Mouse (Mus musculus): ENCODE data around the gene D630045J12Rik. TPM values are rescaled to one million over a fixed set of nuclear protein-coding genes. Genes with fewer than 3 reads are reported as not detected.

The D630045J12Rik gene
- polyA plus RNA-seq, 1 experiment from 2014 or later = 0.13 TPM

DNA sequence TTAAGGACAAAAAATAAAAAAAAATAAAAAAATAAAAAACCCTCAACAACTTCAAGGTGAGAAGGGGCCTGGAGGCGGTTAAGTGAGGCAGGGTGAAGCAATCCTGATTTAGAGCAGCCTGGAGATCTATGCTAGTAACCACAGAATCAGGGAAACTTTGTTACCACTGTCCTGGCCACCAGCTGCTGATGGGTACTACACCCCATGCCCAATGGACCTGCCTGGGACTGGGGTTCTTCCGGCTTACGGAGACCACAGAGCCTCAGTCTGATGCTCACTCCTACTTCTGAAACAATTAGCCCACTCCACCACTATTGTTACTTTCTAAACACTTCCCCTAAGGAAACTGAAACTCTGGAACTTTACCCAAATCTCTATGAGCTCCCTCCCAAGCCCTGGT, 9.0 kb downstream of the D630045J12Rik start:
- ATAC-seq = no peak
- 70% methylated on average over 3 of the region's 3 CpGs for WGBS (ENCODE audit: insufficient replicate concordance)

DNA sequence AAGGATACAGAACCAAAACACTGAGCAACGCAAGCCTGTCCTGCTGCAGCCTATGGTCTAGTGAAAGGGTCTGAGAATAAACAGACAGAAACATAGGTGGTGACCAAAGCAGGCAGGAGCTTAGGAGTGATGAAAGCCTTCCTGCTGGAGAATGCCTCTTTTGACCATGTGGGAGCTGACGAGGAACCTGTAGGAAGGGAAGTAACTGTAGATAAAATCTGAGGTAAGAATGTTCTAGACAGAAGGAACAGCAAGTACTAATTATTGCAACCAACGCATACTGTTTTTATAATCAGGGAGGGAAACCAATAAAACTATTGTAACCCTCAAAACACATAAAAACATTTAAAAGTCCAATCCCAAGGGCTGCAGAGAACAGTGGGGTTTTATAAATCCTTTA, 9.6 kb downstream of the D630045J12Rik start:
- H3K9me3 ChIP-seq (ENCODE audit: low read length) = no peaks in the 10 kb centered on the region
- H3K27me3 ChIP-seq (ENCODE audit: insufficient read depth, low read length) = no peaks in the 10 kb centered on the region
- TF ChIP-seq EP300 (IDR thresholded peaks at IDR 0.05; ENCODE audit: low read depth) = no peak
- TF ChIP-seq CTCF (IDR thresholded peaks at IDR 0.05; ENCODE audit: low read depth) = no peak
- no peak overlapping the region for H3K4me2 ChIP-seq (ENCODE audit: low read depth, low read length)
- no peak for DNase-seq
- H3K27ac ChIP-seq (ENCODE audit: low read depth) = no peak overlapping the region
- H3K4me1 ChIP-seq (ENCODE audit: insufficient read depth) = peaks cover 6% of the 10 kb centered on the region
- no peak overlapping the region for H3K9ac ChIP-seq (replicated peaks)
- WGBS (ENCODE audit: insufficient replicate concordance) = 52% methylated on average over 3 of the region's 3 CpGs
- no peaks in the 10 kb centered on the region for H3K36me3 ChIP-seq (replicated peaks; ENCODE audit: insufficient read depth, low read length)
- no peak overlapping the region for H3K4me3 ChIP-seq (ENCODE audit: low read depth, low read length)
- no peak for ATAC-seq

More for the DNA sequence above, 9.0 kb downstream of the D630045J12Rik start:
- Histone ChIP-seq H3K27me3 (ENCODE audit: insufficient read depth, low read length) (no peaks in the 10 kb centered on the region), H3K4me1 (ENCODE audit: insufficient read depth) (peaks cover 6% of the 10 kb centered on the region), H3K4me3 (ENCODE audit: low read depth, low read length) (no peak overlapping the region), H3K36me3 (replicated peaks; ENCODE audit: insufficient read depth, low read length) (no peaks in the 10 kb centered on the region), H3K4me2 (ENCODE audit: low read depth, low read length) (no peak overlapping the region), H3K27ac (ENCODE audit: low read depth) (no peak overlapping the region), H3K9ac (replicated peaks) (no peak overlapping the region), H3K9me3 (ENCODE audit: low read length) (no peaks in the 10 kb centered on the region)
- no peak for TF ChIP-seq CTCF (IDR thresholded peaks at IDR 0.05; ENCODE audit: low read depth)
- no peak for TF ChIP-seq EP300 (IDR thresholded peaks at IDR 0.05; ENCODE audit: low read depth)
- no peak for DNase-seq

DNA sequence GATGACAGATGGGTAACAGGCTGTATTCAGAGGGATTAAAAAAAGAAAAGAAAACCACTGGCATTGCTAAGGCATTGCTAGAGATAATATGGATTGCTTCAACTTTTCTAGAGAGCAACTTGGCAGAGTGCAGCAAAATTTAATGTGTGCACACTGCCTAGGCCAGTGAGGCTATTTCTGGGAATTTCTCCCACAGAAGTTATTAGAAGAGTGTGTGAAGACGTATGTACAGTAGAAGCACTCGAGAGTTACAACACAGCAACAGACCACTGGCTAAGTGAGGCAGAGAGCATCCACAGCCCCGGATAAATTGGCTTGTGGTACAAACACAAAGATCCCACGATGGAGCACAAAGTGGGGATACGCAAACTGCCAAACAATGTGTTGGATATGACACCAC, 11.0 kb downstream of the D630045J12Rik start:
- H3K4me1 ChIP-seq (ENCODE audit: insufficient read depth) = peaks cover 6% of the 10 kb centered on the region
- H3K9me3 ChIP-seq (ENCODE audit: low read length) = no peaks in the 10 kb centered on the region
- no peaks in the 10 kb centered on the region for H3K36me3 ChIP-seq (replicated peaks; ENCODE audit: insufficient read depth, low read length)
- ATAC-seq (no peak), DNase-seq (no peak)
- H3K9ac ChIP-seq (replicated peaks) = no peak overlapping the region
- no peak overlapping the region for H3K4me2 ChIP-seq (ENCODE audit: low read depth, low read length)
- no peak overlapping the region for H3K27ac ChIP-seq (ENCODE audit: low read depth)
- 81% methylated on average over 5 of the region's 5 CpGs for WGBS (ENCODE audit: insufficient replicate concordance)
- H3K4me3 ChIP-seq (ENCODE audit: low read depth, low read length) = no peak overlapping the region
- TF ChIP-seq EP300 (IDR thresholded peaks at IDR 0.05; ENCODE audit: low read depth) = no peak
- no peak for TF ChIP-seq CTCF (IDR thresholded peaks at IDR 0.05; ENCODE audit: low read depth)
- H3K27me3 ChIP-seq (ENCODE audit: insufficient read depth, low read length) = no peaks in the 10 kb centered on the region

DNA sequence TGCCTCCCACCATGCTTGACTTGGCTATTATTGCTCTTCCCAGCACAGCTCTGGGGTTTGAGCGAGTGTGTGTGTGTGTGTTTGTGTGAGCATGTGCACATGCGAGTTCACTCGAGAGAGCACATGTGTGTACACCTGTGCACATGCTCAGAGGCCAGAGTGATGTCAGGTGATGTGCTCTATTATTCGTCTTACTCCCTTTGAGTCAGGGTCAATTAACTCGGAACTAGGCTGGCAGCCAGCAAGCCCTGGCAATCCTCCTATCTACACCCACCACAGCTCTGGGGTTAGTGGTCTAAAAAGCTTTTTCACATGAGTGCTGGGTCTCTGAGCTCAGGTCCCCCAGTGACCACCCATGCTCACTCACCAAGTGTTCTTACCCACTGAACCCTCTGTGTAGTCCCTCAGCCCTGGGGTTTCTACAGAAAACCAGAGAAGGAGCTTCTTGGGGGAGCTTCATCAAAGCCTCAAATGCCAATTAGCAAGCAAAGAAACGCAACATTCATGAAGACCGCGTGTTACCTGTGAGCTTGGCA, 11.4 kb downstream of the D630045J12Rik start:
- Histone ChIP-seq H3K27ac (ENCODE audit: low read depth) (no peak overlapping the region), H3K9me3 (ENCODE audit: low read length) (no peaks in the 10 kb centered on the region)

DNA sequence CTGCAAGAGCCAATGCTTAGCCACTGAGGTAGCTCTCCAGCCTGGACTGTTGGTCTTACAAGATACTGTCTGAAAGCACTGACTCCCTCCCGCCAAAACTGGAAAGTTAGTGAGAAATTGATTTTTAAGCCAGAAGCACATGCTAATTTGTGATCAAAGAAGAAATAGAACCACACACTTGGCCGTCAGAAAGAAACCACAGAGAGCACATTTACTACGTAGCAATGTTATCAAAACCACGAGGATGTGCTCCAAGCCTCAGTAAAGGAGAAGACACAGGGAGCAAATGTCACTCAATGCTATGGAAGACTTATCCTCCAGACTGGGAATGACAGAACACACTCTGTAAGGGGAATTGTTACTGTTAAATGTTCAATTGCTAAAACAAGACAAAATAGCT, 12.3 kb downstream of the D630045J12Rik start:
- H3K4me3 ChIP-seq (ENCODE audit: low read depth, low read length) = no peak overlapping the region
- 53% methylated on average over 4 of the region's 4 CpGs for WGBS (ENCODE audit: insufficient replicate concordance)
- H3K27me3 ChIP-seq (ENCODE audit: insufficient read depth, low read length) = no peaks in the 10 kb centered on the region
- DNase-seq (no peak), ATAC-seq (no peak)
- peaks cover 6% of the 10 kb centered on the region for H3K4me1 ChIP-seq (ENCODE audit: insufficient read depth)
- H3K36me3 ChIP-seq (replicated peaks; ENCODE audit: insufficient read depth, low read length) = no peaks in the 10 kb centered on the region
- H3K9ac ChIP-seq (replicated peaks) = no peak overlapping the region
- no peaks in the 10 kb centered on the region for H3K9me3 ChIP-seq (ENCODE audit: low read length)
- TF ChIP-seq EP300 (IDR thresholded peaks at IDR 0.05; ENCODE audit: low read depth) = no peak
- no peak for TF ChIP-seq CTCF (IDR thresholded peaks at IDR 0.05; ENCODE audit: low read depth)
- H3K27ac ChIP-seq (ENCODE audit: low read depth) = no peak overlapping the region
- no peak overlapping the region for H3K4me2 ChIP-seq (ENCODE audit: low read depth, low read length)

More for the DNA sequence above, 11.4 kb downstream of the D630045J12Rik start:
- 80% methylated on average over 8 of the region's 8 CpGs for WGBS (ENCODE audit: insufficient replicate concordance)
- no peak overlapping the region for H3K4me3 ChIP-seq (ENCODE audit: low read depth, low read length)
- DNase-seq (no peak), ATAC-seq (no peak)
- no peak overlapping the region for H3K4me2 ChIP-seq (ENCODE audit: low read depth, low read length)
- no peaks in the 10 kb centered on the region for H3K36me3 ChIP-seq (replicated peaks; ENCODE audit: insufficient read depth, low read length)
- H3K9ac ChIP-seq (replicated peaks) = no peak overlapping the region
- H3K27me3 ChIP-seq (ENCODE audit: insufficient read depth, low read length) = no peaks in the 10 kb centered on the region
- TF ChIP-seq EP300 (IDR thresholded peaks at IDR 0.05; ENCODE audit: low read depth) = no peak
- no peak for TF ChIP-seq CTCF (IDR thresholded peaks at IDR 0.05; ENCODE audit: low read depth)
- H3K4me1 ChIP-seq (ENCODE audit: insufficient read depth) = peaks cover 6% of the 10 kb centered on the region

DNA sequence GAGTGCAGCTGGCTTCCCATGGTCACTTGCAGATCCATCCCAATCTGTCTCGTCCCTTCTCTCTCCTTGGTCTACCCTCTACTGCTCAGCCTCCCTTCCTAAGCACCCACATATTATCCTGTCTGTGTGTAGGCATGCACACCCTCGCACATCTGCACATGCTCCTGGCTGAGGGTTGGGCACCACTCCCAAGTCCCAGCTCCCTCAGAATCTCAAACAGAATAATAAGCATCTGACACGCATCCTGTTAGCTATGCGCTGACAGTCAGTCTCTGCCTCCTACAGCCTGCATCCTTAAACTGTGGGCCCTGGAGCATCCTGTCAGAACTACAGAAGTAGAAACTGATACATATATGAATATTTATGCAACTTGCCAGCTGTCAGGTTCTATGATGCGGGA, 13.2 kb downstream of the D630045J12Rik start:
- 79% methylated on average over 5 of the region's 5 CpGs for WGBS (ENCODE audit: insufficient replicate concordance)
- no peak for ATAC-seq

More for the DNA sequence above, 13.2 kb downstream of the D630045J12Rik start:
- no peak overlapping the region for H3K27ac ChIP-seq (ENCODE audit: low read depth)
- DNase-seq = no peak
- TF ChIP-seq CTCF (IDR thresholded peaks at IDR 0.05; ENCODE audit: low read depth) (no peak), EP300 (IDR thresholded peaks at IDR 0.05; ENCODE audit: low read depth) (no peak)
- no peak overlapping the region for H3K9ac ChIP-seq (replicated peaks)
- no peaks in the 10 kb centered on the region for H3K9me3 ChIP-seq (ENCODE audit: low read length)
- no peaks in the 10 kb centered on the region for H3K27me3 ChIP-seq (ENCODE audit: insufficient read depth, low read length)
- H3K4me1 ChIP-seq (ENCODE audit: insufficient read depth) = peaks cover 6% of the 10 kb centered on the region
- H3K4me3 ChIP-seq (ENCODE audit: low read depth, low read length) = no peak overlapping the region
- no peak overlapping the region for H3K4me2 ChIP-seq (ENCODE audit: low read depth, low read length)
- H3K36me3 ChIP-seq (replicated peaks; ENCODE audit: insufficient read depth, low read length) = no peaks in the 10 kb centered on the region
